Mouse (Mus musculus): ENCODE measurements at regions not wholly inside any gene's neighbourhood (a gene's known extent, or its start where the extent isn't known, plus 50 kb on each side); places are given as distances from the start of the nearest gene placed in this dataset.

GRCm38 (mm10) chr16:76438093-76438883 lies 64.7 kb upstream of the Nrip1 start:
- no peak for DNase-seq (ENCODE audit: low read depth)
- no peak for TF ChIP-seq CTCF (IDR thresholded peaks at IDR 0.05; ENCODE audit: borderline replicate concordance, extremely low read depth, insufficient read depth, insufficient read length)

GRCm38 (mm10) chr16:76436290-76436689 lies 62.7 kb upstream of the Nrip1 start:
- TF ChIP-seq POLR2A (IDR thresholded peaks at IDR 0.05; ENCODE audit: borderline replicate concordance, extremely low read depth, insufficient read depth, insufficient read length, poor library complexity, severe bottlenecking) (no peak), CTCF (IDR thresholded peaks at IDR 0.05; ENCODE audit: borderline replicate concordance, extremely low read depth, insufficient read depth, insufficient read length) (no peak)

GRCm38 (mm10) chr16:76433076-76433825 lies 59.6 kb upstream of the Nrip1 start:
- peak; percentile 74 for DNase-seq (ENCODE audit: low read depth)
- no peak for TF ChIP-seq CTCF (IDR thresholded peaks at IDR 0.05; ENCODE audit: borderline replicate concordance, extremely low read depth, insufficient read depth, insufficient read length)

More at GRCm38 (mm10) chr16:76436290-76436689, 62.7 kb upstream of the Nrip1 start:
- no peak for DNase-seq (ENCODE audit: low read depth)

GRCm38 (mm10) chr16:76432304-76432703 lies 58.7 kb upstream of the Nrip1 start:
- DNase-seq (ENCODE audit: low read depth): peak; percentile 73
- TF ChIP-seq POLR2A (IDR thresholded peaks at IDR 0.05; ENCODE audit: borderline replicate concordance, extremely low read depth, insufficient read depth, insufficient read length, poor library complexity, severe bottlenecking) (no peak), CTCF (IDR thresholded peaks at IDR 0.05; ENCODE audit: borderline replicate concordance, extremely low read depth, insufficient read depth, insufficient read length) (no peak)

- no peak for DNase-seq (ENCODE audit: low read depth)
- TF ChIP-seq CTCF (IDR thresholded peaks at IDR 0.05; ENCODE audit: borderline replicate concordance, extremely low read depth, insufficient read depth, insufficient read length) (no peak), POLR2A (IDR thresholded peaks at IDR 0.05; ENCODE audit: borderline replicate concordance, extremely low read depth, insufficient read depth, insufficient read length, poor library complexity, severe bottlenecking) (no peak)
Observed at GRCm38 (mm10) chr16:76429156-76429555, 55.5 kb upstream of the Nrip1 start.

GRCm38 (mm10) chr16:76423964-76424363 lies 50.3 kb upstream of the Nrip1 start:
- TF ChIP-seq CTCF (IDR thresholded peaks at IDR 0.05; ENCODE audit: borderline replicate concordance, extremely low read depth, insufficient read depth, insufficient read length) (no peak), POLR2A (IDR thresholded peaks at IDR 0.05; ENCODE audit: borderline replicate concordance, extremely low read depth, insufficient read depth, insufficient read length, poor library complexity, severe bottlenecking) (no peak)

More at GRCm38 (mm10) chr16:76423964-76424363, 50.3 kb upstream of the Nrip1 start:
- DNase-seq (ENCODE audit: low read depth): no peak

All from brain, embryonic 14.5 days (tissue).